Mouse (Mus musculus) stomach, postnatal 0 days (tissue): ENCODE measurements around the gene Pqbp1. TPM values are rescaled to one million over a fixed set of nuclear protein-coding genes. Genes with fewer than 3 reads are reported as not detected.

Experiments
- ATAC-seq: fragments of 200-750 bp; cut with Nextera tagmentation; 2 replicates; pipeline ENCODE4 v1.8.0; 2017; ENCODE audit not compliant: low FRiP score, low TSS enrichment
- DNase-seq: peaks from one replicate; pipeline ENCODE4 v3.0.0-alpha.2; 2016; ENCODE audit warnings: low spot score
- H3K27ac ChIP-seq: fragments of 300-500 bp; sonication (generic); replicated peaks from 2 replicates; pipeline ENCODE4 v1.5.1; 2014; ENCODE audit warnings: mild to moderate bottlenecking, control low read depth
- H3K27me3 ChIP-seq: fragments of 300-500 bp; sonication (generic); 2 replicates; pipeline ENCODE4 v1.6.1; 2014; ENCODE audit warnings: low read length; ENCODE audit not compliant: control insufficient read depth, insufficient read depth
- H3K36me3 ChIP-seq: fragments of 300-500 bp; sonication (generic); 2 replicates; pipeline ENCODE4 v1.6.1; 2014; ENCODE audit warnings: low read length, mixed read lengths; ENCODE audit not compliant: control insufficient read depth, insufficient read depth
- H3K4me1 ChIP-seq: fragments of 300-500 bp; sonication (generic); replicated peaks from 2 replicates; pipeline ENCODE4 v1.6.1; 2014; ENCODE audit warnings: antibody characterized with exemption; ENCODE audit not compliant: control insufficient read depth, insufficient read depth
- H3K4me2 ChIP-seq: fragments of 300-500 bp; sonication (generic); replicated peaks from 2 replicates; pipeline ENCODE4 v1.6.1; 2014; ENCODE audit warnings: low read depth, mild to moderate bottlenecking, control low read depth, moderate library complexity
- H3K4me3 ChIP-seq: fragments of 300-500 bp; sonication (generic); 2 replicates; pipeline ENCODE4 v1.5.1; 2014; ENCODE audit warnings: low read depth, low read length, control low read depth
- H3K9ac ChIP-seq: fragments of 300-500 bp; sonication (generic); 2 replicates; pipeline ENCODE4 v1.6.1; 2014; ENCODE audit warnings: mild to moderate bottlenecking, low read length, control low read depth, mixed read lengths
- H3K9me3 ChIP-seq: fragments of 300-500 bp; sonication (generic); 2 replicates; pipeline ENCODE4 v1.6.1; 2016; ENCODE audit warnings: low read length; ENCODE audit not compliant: control insufficient read depth
- CTCF ChIP-seq: IDR thresholded peaks from 2 replicates; pipeline ENCODE4 v1.5.1; 2016; ENCODE audit warnings: antibody characterized with exemption, low read depth, mild to moderate bottlenecking, moderate library complexity
- EP300 ChIP-seq: optimal IDR thresholded peaks from 2 replicates; pipeline ENCODE3; 2016; ENCODE audit warnings: antibody characterized with exemption
- WGBS: fragments of 180-500 bp; shearing (Covaris S2); extraction: QIAGEN DNeasy Blood & Tissue Kit; methylation state at CpG from one replicate; pipeline ENCODE4 v1.1.7; 2014; 5-methylcytosine and 5-hydroxymethylcytosine counted together
- polyA plus RNA-seq: library from polyadenylated mRNA; unstranded; fragments of >200 nt; fragmentation: Nextera tagmentation; extraction: Ambion mirVana; gene quantifications from 2 replicates; pipeline ENCODE4 v1.2.1, GENCODE M21; 2015

The Pqbp1 gene
- polyA plus RNA-seq, 1 experiment from 2014 or later = 62.2 TPM

DNA sequence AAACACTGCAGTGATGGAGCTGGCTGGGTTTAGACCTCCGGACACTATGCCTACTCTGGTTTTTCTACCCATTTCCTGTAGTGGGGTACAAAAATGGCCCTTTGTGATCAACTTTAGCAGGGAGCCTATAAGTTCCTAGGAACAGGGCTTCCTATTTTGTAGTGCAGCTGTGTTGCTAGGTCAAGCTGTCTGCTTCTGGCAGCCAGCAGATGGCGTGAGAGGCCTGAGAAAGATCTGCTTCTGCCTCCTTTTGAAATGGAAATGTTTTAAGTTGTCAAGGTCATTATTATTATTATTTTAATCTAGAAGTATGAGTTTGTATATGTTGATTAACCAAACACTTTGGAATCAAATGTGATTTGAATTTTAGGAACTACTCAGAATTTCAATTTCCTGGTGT, 44.5 kb downstream of the Pqbp1 start:
- Histone ChIP-seq H3K36me3 (no peaks in the 10 kb centered on the region), H3K27me3 (no peaks in the 10 kb centered on the region), H3K9ac (no peak overlapping the region), H3K9me3 (no peaks in the 10 kb centered on the region), H3K27ac (no peak overlapping the region), H3K4me3 (no peak overlapping the region), H3K4me1 (no peaks in the 10 kb centered on the region), H3K4me2 (no peak overlapping the region)
- 44% methylated on average over 2 of the region's 2 CpGs for WGBS
- peak; percentile 48 for DNase-seq
- no peak for ATAC-seq
- TF ChIP-seq EP300 (no peak), CTCF (peak; percentile 71)

DNA sequence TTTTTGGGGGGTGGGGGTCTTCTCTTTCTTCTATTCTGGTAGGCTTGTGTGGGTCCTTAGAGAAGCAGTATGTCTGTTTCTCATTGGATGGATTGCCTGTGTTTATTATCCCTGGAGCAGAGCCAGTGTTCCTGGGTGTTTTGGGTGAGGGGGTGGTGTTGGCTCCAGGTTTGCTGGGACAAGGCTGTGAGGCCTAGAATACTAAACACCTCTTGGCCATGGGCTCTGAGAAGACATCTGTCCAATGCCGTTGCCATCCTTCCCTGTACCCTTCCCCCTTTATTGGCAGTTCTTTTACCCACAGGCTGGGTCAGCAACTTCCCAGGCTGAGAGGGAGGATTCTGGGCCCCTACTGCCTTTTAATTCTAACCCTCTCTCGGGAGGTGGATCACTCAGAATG, 51.2 kb downstream of the Pqbp1 start:
- DNase-seq (no peak), ATAC-seq (no peak)
- Histone ChIP-seq H3K27ac (no peak overlapping the region), H3K4me2 (no peak overlapping the region), H3K4me3 (no peak overlapping the region), H3K4me1 (no peaks in the 10 kb centered on the region), H3K9me3 (no peaks in the 10 kb centered on the region), H3K36me3 (no peaks in the 10 kb centered on the region), H3K27me3 (no peaks in the 10 kb centered on the region), H3K9ac (no peak overlapping the region)
- TF ChIP-seq CTCF (no peak), EP300 (no peak)
- WGBS = 63% methylated on average over 2 of the region's 2 CpGs

Other genes starting within 250 kb of the Pqbp1 start
- 8.5 and 9.7 TPM in 2 replicates for gene Prickle3, start 242.0 kb downstream of the Pqbp1 start, polyA plus RNA-seq
- 262 and 271 TPM in 2 replicates for gene Plp2, start 227.9 kb downstream of the Pqbp1 start, polyA plus RNA-seq
- 0.95 and 1.3 TPM in 2 replicates for gene Magix, start 218.0 kb downstream of the Pqbp1 start, polyA plus RNA-seq
- 18.0 and 18.5 TPM in 2 replicates for gene Gpkow, start 202.1 kb downstream of the Pqbp1 start, polyA plus RNA-seq
- gene Wdr45, start 184.9 kb downstream of the Pqbp1 start, polyA plus RNA-seq = 30.3 and 33.6 TPM in 2 replicates
- not detected in 2 replicates for gene Gm45208, start 177.0 kb downstream of the Pqbp1 start, polyA plus RNA-seq
- 23.8 and 26.0 TPM in 2 replicates for gene Praf2, start 170.8 kb downstream of the Pqbp1 start, polyA plus RNA-seq
- 21.5 and 23.0 TPM in 2 replicates for gene Ccdc120, start 148.4 kb downstream of the Pqbp1 start, polyA plus RNA-seq
- gene Tfe3, start 136.7 kb downstream of the Pqbp1 start, polyA plus RNA-seq = 17.3 and 18.2 TPM in 2 replicates
- 20.0 and 20.9 TPM in 2 replicates for gene Gripap1, start 109.5 kb downstream of the Pqbp1 start, polyA plus RNA-seq
- gene Kcnd1, start 77.0 kb downstream of the Pqbp1 start, polyA plus RNA-seq = 0.42 and 0.92 TPM in 2 replicates
- 21.2 and 22.0 TPM in 2 replicates for gene Otud5, start 57.9 kb downstream of the Pqbp1 start, polyA plus RNA-seq
- 4.8 and 5.0 TPM in 2 replicates for gene Pim2, start 21.0 kb downstream of the Pqbp1 start, polyA plus RNA-seq
- 28.7 and 32.5 TPM in 2 replicates for gene Slc35a2, start 15.2 kb downstream of the Pqbp1 start, polyA plus RNA-seq
- 85.6 and 90.5 TPM in 2 replicates for gene Timm17b, start 88 bp upstream of the Pqbp1 start, polyA plus RNA-seq
- not detected in 2 replicates for gene Gm10491, start 8.6 kb upstream of the Pqbp1 start, polyA plus RNA-seq
- gene Gm10490, start 10.3 kb upstream of the Pqbp1 start, polyA plus RNA-seq = not detected in 2 replicates
- 12.0 and 12.2 TPM in 2 replicates for gene Pcsk1n, start 20.6 kb upstream of the Pqbp1 start, polyA plus RNA-seq
- not detected in 2 replicates for gene Eras, start 29.3 kb upstream of the Pqbp1 start, polyA plus RNA-seq
- gene Hdac6, start 48.6 kb upstream of the Pqbp1 start, polyA plus RNA-seq = 6.2 and 6.7 TPM in 2 replicates
- 0.07 and 0.28 TPM in 2 replicates for gene Gata1, start 78.8 kb upstream of the Pqbp1 start, polyA plus RNA-seq
- gene Glod5, start 119.2 kb upstream of the Pqbp1 start, polyA plus RNA-seq = 6.0 and 7.5 TPM in 2 replicates
- gene Suv39h1, start 175.5 kb upstream of the Pqbp1 start, polyA plus RNA-seq = 10.8 and 12.3 TPM in 2 replicates
- gene Was, start 191.2 kb upstream of the Pqbp1 start, polyA plus RNA-seq = 0.39 and 0.42 TPM in 2 replicates
- 15.6 and 16.7 TPM in 2 replicates for gene Wdr13, start 233.6 kb upstream of the Pqbp1 start, polyA plus RNA-seq
- 599 and 659 TPM in 2 replicates for gene Rbm3, start 246.6 kb upstream of the Pqbp1 start, polyA plus RNA-seq